Mouse (Mus musculus) right cerebral cortex, postnatal 36 days (tissue): Measurements from ENCODE around the gene Vmn1r11.

Experiments used
- DNase-seq, 2 experiments: peaks; one replicate each; pipeline ENCODE4 v3.0.0; 2022; ENCODE audit warnings: low spot score in 2 of 2, mixed read lengths in 1 of 2

Gene Vmn1r11

GRCm38 (mm10) chr6:57133155-57133554, at the start of gene Vmn1r11:
Gene Vmn1r11, plus strand, starts transcription at chr6:57133455.
- DNase-seq, result no peak

GRCm38 (mm10) chr6:57106358-57106757, 26.9 kb upstream of the Vmn1r11 start:
- DNase-seq, result no peak

- no peak for DNase-seq
These were observed 24.1 kb upstream of the Vmn1r11 start, which contains the start of gene Vmn1r10 for GRCm38 (mm10) chr6:57109154-57109553. Gene Vmn1r10, plus strand, starts transcription at chr6:57109454.

- no peak for DNase-seq
These were observed 23.4 kb downstream of the Vmn1r11 start, which contains the start of gene Vmn1r12 for GRCm38 (mm10) chr6:57156619-57157018. Gene Vmn1r12, plus strand, starts transcription at chr6:57156919.
